Mouse (Mus musculus) T-cell, adult 2 months (primary cell): ENCODE data around the gene Ppt2.
A peak's percentile ranks its signal among the peaks of the same experiment; 100 is the strongest.

Experiments used
- DNase-seq: peaks from one replicate; pipeline ENCODE4 v3.0.0; 2022; ENCODE audit warnings: low spot score

The Ppt2 gene

GRCm38 (mm10) chr17:34637459-34637858 lies 9.1 kb upstream of the Ppt2 start:
- DNase-seq = no peak

GRCm38 (mm10) chr17:34635671-34636070 lies 7.4 kb upstream of the Ppt2 start:
- no peak for DNase-seq

GRCm38 (mm10) chr17:34632261-34632691 lies 4.0 kb upstream of the Ppt2 start:
- DNase-seq = peak; percentile 73

- no peak for DNase-seq
Measured at GRCm38 (mm10) chr17:34631647-34632046, 3.3 kb upstream of the Ppt2 start.

GRCm38 (mm10) chr17:34630761-34631301 lies 2.5 kb upstream of the Ppt2 start:
- no peak for DNase-seq

GRCm38 (mm10) chr17:34629796-34630603 lies 1.7 kb upstream of the Ppt2 start:
- DNase-seq = peak; percentile 78

- DNase-seq = no peak
Measured at GRCm38 (mm10) chr17:34629221-34629751, 976 bp upstream of the Ppt2 start, which contains the start of gene Prrt1. Prrt1 (plus strand) TSS chr17:34629533.

- DNase-seq = no peak
Measured at GRCm38 (mm10) chr17:34628644-34628967, 296 bp upstream of the Ppt2 start.

- peak; percentile 86 for DNase-seq
Measured at GRCm38 (mm10) chr17:34627093-34627942, 992 bp downstream of the Ppt2 start.

GRCm38 (mm10) chr17:34626773-34627092 lies 1.6 kb downstream of the Ppt2 start:
- DNase-seq = no peak

GRCm38 (mm10) chr17:34626062-34626772 lies 2.1 kb downstream of the Ppt2 start:
- no peak for DNase-seq

- no peak for DNase-seq
Measured at GRCm38 (mm10) chr17:34624981-34625380, 3.3 kb downstream of the Ppt2 start.

GRCm38 (mm10) chr17:34623161-34623560 lies 5.1 kb downstream of the Ppt2 start:
- no peak for DNase-seq

- DNase-seq = no peak
Measured at GRCm38 (mm10) chr17:34621006-34621405, 7.3 kb downstream of the Ppt2 start.

GRCm38 (mm10) chr17:34618999-34619398 lies 9.3 kb downstream of the Ppt2 start:
- peak; percentile 81 for DNase-seq

- no peak for DNase-seq
Measured at GRCm38 (mm10) chr17:34615871-34616270, 12.4 kb downstream of the Ppt2 start, which contains the start of gene Egfl8. Egfl8 (minus strand) TSS chr17:34615971.

- DNase-seq = no peak
Measured at GRCm38 (mm10) chr17:34613830-34614229, 14.5 kb downstream of the Ppt2 start.

- DNase-seq = no peak
Measured at GRCm38 (mm10) chr17:34613054-34613645, 15.2 kb downstream of the Ppt2 start.

- DNase-seq = no peak
Measured at GRCm38 (mm10) chr17:34611050-34611449, 17.3 kb downstream of the Ppt2 start.

- no peak for DNase-seq
Measured at GRCm38 (mm10) chr17:34607997-34608396, 20.3 kb downstream of the Ppt2 start.

GRCm38 (mm10) chr17:34606186-34607039 lies 21.9 kb downstream of the Ppt2 start:
- DNase-seq = peak; percentile 40
